Mouse (Mus musculus): ENCODE data around the gene Nrm. TPM values are rescaled to one million over a fixed set of nuclear protein-coding genes. Genes with fewer than 3 reads are reported as not detected.
A peak's percentile ranks its signal among the peaks of the same experiment; 100 is the strongest.

Gene Nrm
- polyA plus RNA-seq, 1 experiment from 2014 or later: 73.3 TPM

- Histone ChIP-seq H3K27ac (peak within 1 kb of the TSS; percentile 87), H3K9me3 (no peaks in the 10 kb centered on the region), H3K9ac (peak within 1 kb of the TSS; percentile 69), H3K27me3 (no peaks in the 10 kb centered on the region), H3K4me1 (peaks cover 24% of the 10 kb centered on the region), H3K36me3 (peaks cover 28% of the 10 kb centered on the region), H3K4me2 (peak within 1 kb of the TSS; percentile 97), H3K4me3 (peak within 1 kb of the TSS; percentile 76)
- peak; percentile 90 for ATAC-seq (ENCODE audit: borderline replicate concordance, extremely low read depth, low FRiP score, low TSS enrichment)
- 1% methylated on average over 46 of the region's 47 CpGs for WGBS
Observed at GRCm38 (mm10) chr17:35822964-35823937, 37.9 kb upstream of the Nrm start, which contains the start of gene Flot1. Gene Flot1, plus strand, starts transcription at chr17:35823230.

GRCm38 (mm10) chr17:35824402-35824801 lies 36.7 kb upstream of the Nrm start:
- Histone ChIP-seq H3K9ac (no peak overlapping the region; the same call in 1 of the 2 replicates), H3K4me3 (peak overlapping the region; percentile 76; the same call in 1 of the 2 replicates)

GRCm38 (mm10) chr17:35825109-35825850 lies 35.8 kb upstream of the Nrm start:
- H3K4me2 ChIP-seq: no peak overlapping the region
- H3K27me3 ChIP-seq: no peaks in the 10 kb centered on the region
- 87% methylated on average over 13 of the region's 13 CpGs for WGBS
- no peak overlapping the region for H3K4me3 ChIP-seq
- no peak overlapping the region for H3K27ac ChIP-seq
- peaks cover 28% of the 10 kb centered on the region for H3K36me3 ChIP-seq
- no peaks in the 10 kb centered on the region for H3K9me3 ChIP-seq
- H3K4me1 ChIP-seq: peaks cover 29% of the 10 kb centered on the region
- ATAC-seq (ENCODE audit: borderline replicate concordance, extremely low read depth, low FRiP score, low TSS enrichment): no peak
- no peak overlapping the region; the same call in 1 of the 2 replicates for H3K9ac ChIP-seq

More at GRCm38 (mm10) chr17:35824402-35824801, 36.7 kb upstream of the Nrm start:
- ATAC-seq (ENCODE audit: borderline replicate concordance, extremely low read depth, low FRiP score, low TSS enrichment): no peak
- Histone ChIP-seq H3K36me3 (peaks cover 28% of the 10 kb centered on the region), H3K4me1 (peaks cover 24% of the 10 kb centered on the region), H3K9me3 (no peaks in the 10 kb centered on the region), H3K4me2 (peak overlapping the region; percentile 97), H3K27ac (no peak overlapping the region), H3K27me3 (no peaks in the 10 kb centered on the region)
- WGBS: 57% methylated on average over 7 of the region's 7 CpGs

- peak overlapping the region; percentile 33 for H3K4me2 ChIP-seq
- H3K9me3 ChIP-seq: no peaks in the 10 kb centered on the region
- peaks cover 67% of the 10 kb centered on the region for H3K36me3 ChIP-seq
- H3K9ac ChIP-seq: no peak overlapping the region
- H3K4me3 ChIP-seq: no peak overlapping the region
- WGBS: under 1% methylated on average over 21 of the region's 21 CpGs
- peaks cover 25% of the 10 kb centered on the region for H3K4me1 ChIP-seq
- H3K27me3 ChIP-seq: no peaks in the 10 kb centered on the region
- H3K27ac ChIP-seq: peak overlapping the region; percentile 41
- peak; percentile 66 for ATAC-seq (ENCODE audit: borderline replicate concordance, extremely low read depth, low FRiP score, low TSS enrichment)
Observed at GRCm38 (mm10) chr17:35829737-35830136, 31.4 kb upstream of the Nrm start.

GRCm38 (mm10) chr17:35832400-35833238 lies 28.5 kb upstream of the Nrm start:
- no peak for ATAC-seq (ENCODE audit: borderline replicate concordance, extremely low read depth, low FRiP score, low TSS enrichment)
- peaks cover 40% of the 10 kb centered on the region for H3K4me1 ChIP-seq
- 0 out of 2 replicates have a peak overlapping the region, but pooled peaks have one; percentile 5 for H3K27ac ChIP-seq
- no peaks in the 10 kb centered on the region for H3K27me3 ChIP-seq
- no peak overlapping the region for H3K4me3 ChIP-seq
- no peaks in the 10 kb centered on the region for H3K9me3 ChIP-seq
- H3K36me3 ChIP-seq: peaks cover 63% of the 10 kb centered on the region
- 53% methylated on average over 8 of the region's 8 CpGs for WGBS
- no peak overlapping the region for H3K9ac ChIP-seq
- H3K4me2 ChIP-seq: no peak overlapping the region

- H3K4me3 ChIP-seq: no peak overlapping the region
Observed at GRCm38 (mm10) chr17:35833239-35833751, 27.8 kb upstream of the Nrm start.

GRCm38 (mm10) chr17:35833894-35834293 lies 27.2 kb upstream of the Nrm start:
- Histone ChIP-seq H3K4me1 (peaks cover 40% of the 10 kb centered on the region), H3K4me2 (0 out of 2 replicates have a peak overlapping the region, but pooled peaks have one; percentile 81), H3K27me3 (no peaks in the 10 kb centered on the region), H3K27ac (no peak overlapping the region), H3K9ac (no peak overlapping the region), H3K4me3 (no peak overlapping the region), H3K36me3 (peaks cover 57% of the 10 kb centered on the region), H3K9me3 (no peaks in the 10 kb centered on the region)
- ATAC-seq (ENCODE audit: borderline replicate concordance, extremely low read depth, low FRiP score, low TSS enrichment): no peak
- WGBS: 47% methylated on average over 5 of the region's 5 CpGs

More at GRCm38 (mm10) chr17:35833239-35833751, 27.8 kb upstream of the Nrm start:
- Histone ChIP-seq H3K9ac (no peak overlapping the region), H3K9me3 (no peaks in the 10 kb centered on the region), H3K36me3 (peaks cover 57% of the 10 kb centered on the region), H3K4me2 (no peak overlapping the region), H3K4me1 (peaks cover 40% of the 10 kb centered on the region), H3K27me3 (no peaks in the 10 kb centered on the region), H3K27ac (0 out of 2 replicates have a peak overlapping the region, but pooled peaks have one; percentile 5)
- ATAC-seq (ENCODE audit: borderline replicate concordance, extremely low read depth, low FRiP score, low TSS enrichment): no peak
- WGBS: 18% methylated on average over 5 of the region's 5 CpGs

- no peak overlapping the region for H3K27ac ChIP-seq
- H3K9ac ChIP-seq: peak overlapping the region; percentile 92
Observed at GRCm38 (mm10) chr17:35834696-35835422, 26.3 kb upstream of the Nrm start.

GRCm38 (mm10) chr17:35835424-35836140 lies 25.5 kb upstream of the Nrm start:
- peaks cover 40% of the 10 kb centered on the region for H3K4me1 ChIP-seq
- WGBS: 58% methylated on average over 26 of the region's 26 CpGs
- peak overlapping the region; percentile 92 for H3K9ac ChIP-seq

More at GRCm38 (mm10) chr17:35834696-35835422, 26.3 kb upstream of the Nrm start:
- WGBS: 59% methylated on average over 26 of the region's 26 CpGs
- Histone ChIP-seq H3K36me3 (peaks cover 57% of the 10 kb centered on the region), H3K27me3 (no peaks in the 10 kb centered on the region), H3K9me3 (no peaks in the 10 kb centered on the region), H3K4me1 (peaks cover 47% of the 10 kb centered on the region), H3K4me3 (peak overlapping the region; percentile 65), H3K4me2 (peak overlapping the region; percentile 81)
- no peak for ATAC-seq (ENCODE audit: borderline replicate concordance, extremely low read depth, low FRiP score, low TSS enrichment)

More at GRCm38 (mm10) chr17:35835424-35836140, 25.5 kb upstream of the Nrm start:
- H3K4me2 ChIP-seq: peak overlapping the region; percentile 81
- no peak overlapping the region for H3K27ac ChIP-seq
- peak overlapping the region; percentile 65 for H3K4me3 ChIP-seq
- no peaks in the 10 kb centered on the region for H3K9me3 ChIP-seq
- no peaks in the 10 kb centered on the region for H3K27me3 ChIP-seq
- no peak for ATAC-seq (ENCODE audit: borderline replicate concordance, extremely low read depth, low FRiP score, low TSS enrichment)
- H3K36me3 ChIP-seq: peaks cover 56% of the 10 kb centered on the region

Data from lung, embryonic 15.5 days (tissue).